Mouse (Mus musculus) splenic B cell, adult 2 months (primary cell): ENCODE measurements around the gene Rpsa.

Experiments
- DNase-seq: peaks from one replicate; pipeline ENCODE4 v3.0.0-alpha.2; 2011; ENCODE audit warnings: low read depth, low spot score
- H3K27me3 ChIP-seq: 2 replicates; pipeline ENCODE4 v1.6.1; 2012; ENCODE audit warnings: mild to moderate bottlenecking, low read length, moderate library complexity, mixed read lengths; ENCODE audit not compliant: control insufficient read depth, poor library complexity, insufficient read depth, severe bottlenecking
- H3K36me3 ChIP-seq: 2 replicates; pipeline ENCODE4 v1.6.1; 2012; ENCODE audit warnings: mild to moderate bottlenecking, low read length, moderate library complexity, mixed read lengths; ENCODE audit not compliant: control insufficient read depth, poor library complexity, insufficient read depth, severe bottlenecking

The Rpsa gene

DNA sequence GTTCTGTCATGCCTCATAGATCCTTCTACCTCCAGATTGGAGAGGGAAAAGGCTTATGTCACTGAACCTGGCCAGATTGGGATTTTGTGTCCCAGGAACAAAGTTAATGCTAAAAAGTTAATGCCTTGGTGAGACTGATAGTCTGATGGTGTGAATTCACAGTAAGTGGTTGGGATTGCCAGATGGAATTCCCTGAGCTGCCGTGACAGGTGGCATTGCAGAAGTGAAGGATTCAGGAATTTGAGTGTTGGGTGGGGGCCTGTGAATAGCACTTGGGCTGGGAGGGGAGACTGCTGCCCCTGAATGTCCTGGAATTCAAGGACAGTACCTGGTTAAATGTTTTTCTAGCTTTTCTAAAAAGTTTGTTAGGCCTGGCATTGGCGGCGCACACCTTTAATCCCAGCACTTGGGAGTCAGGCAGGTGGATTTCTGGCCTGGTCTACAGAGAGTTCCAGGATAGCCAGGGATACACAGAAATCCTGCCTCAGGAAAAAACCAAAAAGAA, 4.3 kb downstream of the Rpsa start:
- no peaks in the 10 kb centered on the region for H3K27me3 ChIP-seq
- peaks cover 8% of the 10 kb centered on the region for H3K36me3 ChIP-seq
- DNase-seq, result no peak

DNA sequence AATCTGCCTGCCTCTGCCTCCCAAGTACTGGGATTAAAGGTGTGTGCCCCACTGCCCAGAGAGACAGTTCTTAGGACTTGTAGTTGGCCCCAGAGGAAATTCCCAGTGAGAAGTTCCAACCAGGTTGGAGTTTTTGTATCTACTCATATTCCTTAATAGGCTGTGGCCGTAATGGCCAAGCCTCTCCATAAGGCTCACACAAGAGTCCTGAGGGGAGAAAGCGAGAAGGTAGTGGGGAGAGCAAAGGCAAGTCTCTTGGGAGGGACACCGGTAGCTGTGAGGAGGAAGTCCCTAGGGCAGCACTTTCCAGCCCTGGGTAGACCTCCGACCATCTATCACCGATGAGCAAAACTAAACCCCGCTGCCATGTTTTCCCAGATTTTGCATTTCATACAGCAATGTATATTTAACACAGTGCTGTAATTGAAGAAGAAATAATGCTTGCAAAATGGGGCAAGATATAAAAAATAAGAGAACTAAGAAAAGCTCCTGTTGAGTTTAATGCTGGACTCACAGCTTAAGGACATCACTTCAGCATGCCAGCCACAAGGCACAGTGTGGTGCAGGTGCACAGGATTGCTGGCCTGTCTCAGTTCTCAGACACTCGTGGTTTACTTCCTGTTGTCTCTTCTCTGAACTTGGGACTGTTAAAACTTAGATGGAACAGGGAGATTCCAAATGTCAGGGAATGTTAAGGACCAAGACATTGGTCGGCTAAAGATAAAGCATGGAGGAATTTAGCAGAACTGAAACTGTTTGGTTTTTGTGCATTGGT, 5.7 kb downstream of the Rpsa start:
- DNase-seq, result peak; percentile 14
- peaks cover 8% of the 10 kb centered on the region for H3K36me3 ChIP-seq
- H3K27me3 ChIP-seq, result no peaks in the 10 kb centered on the region

DNA sequence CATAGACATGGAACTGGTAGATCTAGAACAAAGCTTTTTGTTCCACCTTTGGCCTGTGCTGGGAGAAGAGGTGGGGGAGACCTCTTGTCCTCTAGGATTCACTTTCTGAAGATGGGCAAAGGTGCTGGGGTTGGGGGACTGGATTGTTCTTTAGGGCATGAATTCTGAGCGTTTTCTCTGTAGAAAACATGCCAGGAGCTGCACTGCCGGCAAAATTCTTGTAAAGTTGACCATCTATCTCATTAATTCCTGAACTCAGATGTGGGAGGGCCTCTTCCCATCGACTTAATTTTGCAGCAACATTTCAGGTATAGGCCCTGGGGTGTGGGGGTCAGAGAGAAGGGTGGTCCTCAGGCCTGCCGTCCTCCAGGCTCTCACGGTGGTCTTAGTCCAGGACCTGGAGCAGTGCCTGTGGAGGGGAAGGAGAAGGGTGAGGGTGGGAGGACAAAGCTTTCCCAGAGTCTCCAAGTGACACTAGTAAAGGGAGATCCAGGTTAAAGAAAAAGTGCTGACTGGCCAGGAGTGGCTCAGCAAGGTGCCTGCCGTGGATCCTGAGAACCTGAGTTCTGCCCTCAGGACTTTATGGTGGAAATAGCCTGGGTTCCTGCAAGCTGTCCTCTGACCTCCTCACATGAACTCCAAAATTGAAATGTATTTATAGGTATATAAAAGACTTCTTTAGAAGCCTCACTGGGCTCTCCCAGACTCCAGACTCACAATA, 6.4 kb downstream of the Rpsa start:
- DNase-seq, result no peak
- H3K36me3 ChIP-seq, result peaks cover 8% of the 10 kb centered on the region
- no peaks in the 10 kb centered on the region for H3K27me3 ChIP-seq

DNA sequence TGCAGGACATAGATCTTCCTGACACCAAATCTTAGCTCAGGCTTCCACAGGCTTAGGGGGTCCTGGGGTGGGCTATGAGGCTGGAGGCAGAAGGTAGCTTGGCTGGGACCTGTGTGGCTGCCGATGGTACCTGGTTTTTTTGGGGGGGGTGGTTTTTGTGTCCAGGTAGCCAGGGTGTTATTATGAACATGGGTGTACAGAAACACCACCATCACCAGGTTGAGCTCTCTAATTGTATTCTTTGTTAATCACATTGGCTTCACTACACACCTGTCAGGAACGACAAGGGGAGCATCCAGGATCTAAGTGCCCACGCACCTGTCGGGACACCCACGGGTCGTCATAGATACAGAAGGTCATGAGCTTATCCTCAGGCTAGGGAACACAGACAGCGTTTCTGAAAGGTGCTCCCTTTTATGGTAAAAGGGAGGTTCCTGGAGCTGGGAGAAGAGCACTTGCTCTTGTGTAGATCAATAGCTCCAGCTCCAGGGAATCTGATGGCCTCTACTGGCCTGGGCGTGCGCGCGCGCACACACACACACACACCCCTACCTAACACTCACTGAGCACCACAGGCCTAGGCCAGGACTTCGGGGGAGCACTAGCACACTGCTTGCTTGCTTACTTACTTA, 7.2 kb downstream of the Rpsa start:
- H3K27me3 ChIP-seq, result no peaks in the 10 kb centered on the region
- H3K36me3 ChIP-seq, result peaks cover 6% of the 10 kb centered on the region
- no peak for DNase-seq

DNA sequence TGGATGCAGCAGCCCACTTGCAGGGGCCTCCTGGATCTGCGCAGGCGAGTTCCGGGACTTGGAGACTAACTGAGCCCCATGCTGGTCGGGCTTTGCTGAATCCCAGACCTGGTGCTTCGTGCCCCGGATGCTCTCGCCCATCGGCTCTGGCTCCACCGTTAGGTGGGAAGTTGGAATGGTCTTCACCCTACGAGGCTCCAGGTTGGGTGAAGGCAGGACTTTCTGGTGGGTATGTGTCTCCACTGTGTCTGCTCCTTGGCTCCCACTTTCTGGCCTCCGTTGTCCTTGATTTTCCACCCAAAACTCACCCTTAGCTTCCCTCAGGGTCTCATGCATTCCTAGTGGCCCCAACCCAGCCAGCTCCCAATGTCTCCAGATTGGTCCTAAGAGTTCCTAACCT, 8.0 kb downstream of the Rpsa start:
- no peak for DNase-seq

DNA sequence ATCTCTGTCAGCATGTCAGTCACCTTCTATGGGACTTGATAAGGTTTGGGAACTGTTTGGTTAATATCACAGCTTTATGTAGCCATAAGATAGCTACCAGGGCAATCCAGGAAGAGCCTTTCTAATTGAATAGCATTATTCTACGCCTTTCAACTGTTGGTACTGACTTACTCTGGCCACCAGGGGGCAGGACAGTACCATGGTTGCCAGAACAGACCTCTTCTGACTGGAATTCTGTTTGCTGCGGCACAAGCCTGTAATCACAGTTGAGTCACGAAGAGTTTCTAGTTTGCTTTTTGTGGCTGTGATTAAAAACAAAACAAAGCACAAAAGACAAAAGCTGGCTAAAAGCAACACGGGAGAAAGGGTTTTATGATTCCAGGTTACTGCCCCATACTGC, 13.2 kb downstream of the Rpsa start:
- Histone ChIP-seq H3K27me3 (no peaks in the 10 kb centered on the region), H3K36me3 (no peaks in the 10 kb centered on the region)
- DNase-seq, result peak; percentile 79

More for the DNA sequence above, 8.0 kb downstream of the Rpsa start:
- Histone ChIP-seq H3K36me3 (peaks cover 4% of the 10 kb centered on the region), H3K27me3 (no peaks in the 10 kb centered on the region)

DNA sequence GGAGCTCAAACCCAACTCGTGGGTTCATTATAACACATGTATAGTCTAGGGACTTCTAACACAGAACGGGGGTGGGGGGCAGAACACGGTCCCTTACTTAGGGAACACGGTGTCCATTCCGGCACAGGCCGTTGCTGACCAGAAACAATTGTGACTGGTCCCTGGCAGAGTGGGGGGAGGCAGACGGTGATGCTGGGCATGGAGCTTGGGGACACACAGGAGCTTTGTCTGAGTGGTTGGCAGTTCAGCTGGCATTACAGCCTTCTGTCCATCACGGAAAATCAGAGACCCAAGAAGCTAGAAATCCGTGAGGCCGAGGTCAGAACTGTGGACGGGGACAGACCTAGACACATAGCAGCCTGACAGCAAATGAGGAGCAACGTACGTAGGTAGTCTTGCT, 17.0 kb downstream of the Rpsa start:
- DNase-seq, result no peak

DNA sequence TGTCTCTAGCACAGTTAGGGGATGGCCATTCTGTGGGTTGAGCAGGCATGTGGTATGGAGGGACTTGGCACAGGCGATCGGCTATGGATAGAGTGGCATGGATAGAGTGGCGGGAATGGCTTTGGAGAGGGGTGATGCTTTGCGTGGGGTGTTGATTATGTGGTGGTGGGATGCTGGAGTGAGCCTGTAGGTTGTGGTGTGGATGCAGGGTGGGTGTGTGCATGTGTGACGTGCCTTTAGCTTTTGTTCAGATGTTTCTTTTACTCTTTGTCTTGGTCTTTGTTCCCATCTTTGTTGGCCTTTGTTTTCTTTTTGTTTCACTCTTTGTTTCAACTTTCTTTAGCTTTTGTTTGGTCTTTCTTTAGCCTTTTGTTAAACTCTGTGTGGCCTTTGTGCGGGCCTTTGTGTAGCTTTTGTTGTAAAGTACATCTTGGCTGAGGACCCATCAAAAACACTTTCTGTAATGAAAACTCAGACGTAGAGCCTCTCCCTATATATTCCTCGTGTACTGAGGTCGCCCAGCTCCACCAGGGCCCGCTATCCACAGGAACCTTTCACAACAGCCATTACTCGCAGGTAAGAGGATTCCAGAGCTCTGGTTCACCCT, 21.8 kb downstream of the Rpsa start, which contains the start of gene Mobp:
Mobp (plus strand) TSS at position 486 of the 607 bp plus-strand sequence.
- no peaks in the 10 kb centered on the region for H3K27me3 ChIP-seq
- no peak for DNase-seq
- H3K36me3 ChIP-seq, result no peaks in the 10 kb centered on the region

More for the DNA sequence above, 17.0 kb downstream of the Rpsa start:
- H3K36me3 ChIP-seq, result no peaks in the 10 kb centered on the region
- no peaks in the 10 kb centered on the region for H3K27me3 ChIP-seq

DNA sequence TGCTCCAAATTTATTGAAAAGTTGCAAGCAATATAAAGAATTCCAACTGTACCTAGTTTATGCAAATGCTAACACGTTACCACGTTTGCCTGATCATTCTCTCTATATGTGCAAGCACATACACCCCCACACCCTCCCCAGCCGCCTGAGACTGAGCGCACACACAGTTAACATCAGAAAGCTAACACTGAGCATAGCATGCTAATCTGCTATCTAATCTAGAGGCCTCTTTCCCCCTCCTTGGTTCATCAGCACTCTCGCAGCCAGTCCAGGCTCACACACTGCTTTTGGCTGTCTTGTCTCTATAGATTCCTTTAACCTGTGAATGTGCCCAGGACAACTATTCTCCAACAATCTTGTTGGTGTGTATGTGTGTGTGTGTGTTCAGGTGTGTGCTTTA, 23.7 kb downstream of the Rpsa start:
- DNase-seq, result no peak
- no peaks in the 10 kb centered on the region for H3K36me3 ChIP-seq

DNA sequence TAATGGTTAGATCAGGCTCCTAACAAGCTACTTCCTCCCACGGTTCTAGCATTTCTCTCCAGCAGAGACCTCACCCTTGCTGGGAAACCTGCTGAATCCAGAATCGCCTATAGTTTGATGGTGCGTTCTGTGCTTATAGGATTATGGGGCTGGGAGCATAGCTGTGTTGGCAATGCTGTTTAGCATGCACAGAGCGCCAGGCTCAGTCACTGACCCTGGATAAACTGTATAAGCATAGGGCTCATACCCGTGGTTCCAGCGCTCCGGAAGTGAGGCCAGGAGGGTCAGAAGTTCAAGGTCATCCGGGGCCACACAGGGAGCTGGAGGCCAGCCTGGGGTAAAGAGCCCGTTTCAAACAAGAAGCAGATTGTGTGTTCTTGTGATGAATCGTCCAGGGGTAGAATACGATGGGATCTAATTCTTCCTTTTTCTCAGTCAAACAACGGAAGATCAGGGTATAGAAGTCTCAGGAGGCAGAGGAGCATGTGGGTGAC, 24.5 kb downstream of the Rpsa start:
- no peak for DNase-seq

More for the DNA sequence above, 23.7 kb downstream of the Rpsa start:
- no peaks in the 10 kb centered on the region for H3K27me3 ChIP-seq

DNA sequence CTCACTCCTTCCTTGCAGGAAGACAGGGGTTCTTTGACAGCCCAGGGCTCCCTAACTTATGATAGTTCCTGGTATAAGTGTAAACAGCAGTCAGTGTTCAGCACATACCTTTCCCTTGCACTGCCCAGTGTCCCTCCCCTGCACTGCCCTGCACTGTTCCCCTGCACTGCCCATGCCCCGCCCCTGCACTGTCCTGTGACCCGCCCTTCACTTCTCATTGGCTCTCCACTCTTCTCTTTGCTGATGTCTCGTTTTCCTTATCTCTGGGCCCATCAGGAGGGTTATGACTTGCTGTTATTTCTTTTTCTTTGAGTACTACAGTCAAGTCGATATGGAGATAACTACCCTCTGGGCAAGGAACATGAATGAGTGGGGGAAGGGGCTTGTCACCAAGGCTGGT, 30.6 kb downstream of the Rpsa start:
- H3K36me3 ChIP-seq, result no peaks in the 10 kb centered on the region
- no peak for DNase-seq
- no peaks in the 10 kb centered on the region for H3K27me3 ChIP-seq

More for the DNA sequence above, 24.5 kb downstream of the Rpsa start:
- Histone ChIP-seq H3K27me3 (no peaks in the 10 kb centered on the region), H3K36me3 (no peaks in the 10 kb centered on the region)

DNA sequence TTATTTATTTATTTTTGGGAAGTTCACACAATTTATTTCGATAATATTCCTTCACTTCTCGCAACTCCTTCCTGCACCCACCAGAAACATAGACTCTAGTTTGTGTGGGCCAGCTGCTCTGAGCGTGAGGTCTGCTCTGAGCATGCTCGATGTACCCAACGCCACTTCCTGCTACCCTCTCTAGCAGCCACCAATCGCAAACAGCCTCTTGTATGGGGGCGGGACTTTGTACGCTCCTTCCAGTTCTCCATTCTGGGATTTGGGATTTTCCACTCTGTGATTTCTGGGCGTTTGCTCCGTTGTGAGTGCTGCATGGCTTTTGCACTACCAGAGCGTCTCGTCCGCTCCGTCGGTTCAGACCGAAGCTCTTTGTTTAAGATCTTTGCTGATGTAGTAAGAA, 36.4 kb downstream of the Rpsa start:
- no peak for DNase-seq
- Histone ChIP-seq H3K36me3 (no peaks in the 10 kb centered on the region), H3K27me3 (no peaks in the 10 kb centered on the region)

DNA sequence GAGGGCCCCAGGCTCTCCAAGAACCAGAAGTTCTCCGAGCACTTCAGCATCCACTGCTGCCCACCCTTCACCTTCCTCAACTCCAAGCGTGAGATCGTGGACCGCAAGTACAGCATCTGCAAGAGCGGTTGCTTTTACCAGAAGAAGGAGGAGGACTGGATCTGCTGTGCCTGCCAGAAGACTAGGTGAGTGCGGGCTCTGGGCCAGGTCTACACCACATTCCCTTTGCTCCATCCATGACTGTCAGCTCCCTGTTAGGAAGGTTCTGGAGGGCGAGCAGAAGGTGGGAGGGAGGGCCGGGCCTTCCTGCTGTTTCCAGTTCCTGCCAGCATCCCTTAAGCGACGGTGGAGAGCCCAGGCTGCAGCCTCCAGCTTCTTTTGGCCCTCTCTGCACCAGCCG, 40.3 kb downstream of the Rpsa start:
- no peak for DNase-seq
- no peaks in the 10 kb centered on the region for H3K27me3 ChIP-seq
- no peaks in the 10 kb centered on the region for H3K36me3 ChIP-seq

DNA sequence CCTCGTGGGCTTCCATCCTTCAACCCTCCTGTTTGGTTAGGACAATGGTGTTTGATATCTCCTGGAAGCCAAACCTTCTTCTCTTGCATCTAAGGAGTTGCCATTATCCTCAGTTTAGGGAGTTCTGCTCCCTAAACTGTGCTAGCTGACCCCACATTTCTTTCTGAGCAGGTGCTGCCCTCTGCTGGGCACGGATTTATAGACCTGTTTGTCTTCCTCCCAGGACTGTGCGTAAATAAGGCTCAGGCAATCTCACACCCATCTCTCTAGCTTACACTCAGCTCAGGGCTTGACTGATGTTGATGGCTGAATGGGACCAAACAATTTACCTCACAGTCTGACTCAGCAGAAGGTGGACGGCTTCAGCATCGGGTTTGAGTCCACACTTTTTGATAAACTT, 43.8 kb downstream of the Rpsa start:
- DNase-seq, result peak; percentile 56
- Histone ChIP-seq H3K36me3 (no peaks in the 10 kb centered on the region), H3K27me3 (no peaks in the 10 kb centered on the region)
